Mouse (Mus musculus) fat pad, adult 2 months (tissue): ENCODE data around the gene Spc24.

Experiments used
- DNase-seq: peaks from one replicate; pipeline ENCODE4 v3.0.0-alpha.2; 2011; ENCODE audit warnings: low read depth, low spot score; ENCODE audit errors: extremely low read depth

The Spc24 gene

DNA sequence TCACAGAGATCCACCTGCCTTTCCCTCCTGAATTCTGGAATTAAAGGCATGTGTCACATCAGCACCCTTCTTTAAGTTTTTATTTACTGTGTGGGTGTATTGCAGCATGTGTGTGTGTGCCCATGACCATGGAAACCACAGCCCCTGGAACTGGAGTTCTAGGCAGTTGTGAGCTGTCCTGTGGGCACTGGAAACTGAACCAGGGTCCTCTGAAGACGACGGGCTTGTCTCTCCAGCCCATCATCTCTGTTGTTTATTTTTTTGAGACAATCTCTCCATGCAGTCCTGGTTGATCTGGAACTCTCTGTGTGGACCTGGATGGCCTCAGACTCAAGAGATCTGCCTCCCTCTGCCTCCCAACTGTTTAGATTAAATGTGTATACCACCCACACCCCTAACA is 43.1 kb downstream of the Spc24 start:
- no peak for DNase-seq

DNA sequence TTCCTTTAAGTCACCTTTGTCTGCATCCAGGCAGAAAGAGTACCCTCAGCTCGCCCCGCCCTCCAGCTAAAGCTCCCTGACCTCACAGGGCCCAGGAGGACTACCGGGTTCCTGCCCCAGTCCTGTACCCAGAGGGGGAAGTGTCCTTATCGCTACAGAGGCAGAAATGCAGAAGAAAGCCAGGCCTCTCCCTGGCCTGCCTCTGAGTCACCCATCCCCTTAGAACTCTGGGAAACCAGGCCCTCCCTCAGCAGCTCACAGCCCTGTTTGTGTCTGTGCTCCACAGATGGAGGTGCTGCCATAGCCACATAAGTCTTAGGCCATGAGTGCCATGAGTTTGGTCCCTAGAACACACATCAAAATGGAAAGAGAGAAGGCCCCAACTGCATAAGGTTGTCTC is 44.8 kb downstream of the Spc24 start:
- DNase-seq = no peak

DNA sequence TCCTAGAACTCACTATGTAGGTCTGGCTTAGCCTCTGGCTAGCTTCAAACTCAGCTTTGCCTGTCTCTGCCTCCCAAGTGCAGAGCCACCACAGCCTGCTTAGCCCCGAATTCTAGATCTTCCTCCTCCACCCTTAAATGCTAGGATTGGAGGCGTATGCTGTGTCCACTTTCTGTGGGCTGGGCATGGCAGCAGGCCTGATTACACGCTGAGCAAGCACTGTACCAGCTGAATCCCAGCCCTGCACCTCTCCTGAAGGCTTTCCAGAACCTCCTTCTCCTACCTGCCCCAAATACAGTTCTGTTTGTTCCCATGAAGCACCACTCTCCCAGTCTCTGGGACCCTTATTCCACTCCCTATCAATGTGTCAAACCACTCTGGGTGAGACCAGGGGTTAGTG is 50.8 kb downstream of the Spc24 start:
- DNase-seq = no peak

DNA sequence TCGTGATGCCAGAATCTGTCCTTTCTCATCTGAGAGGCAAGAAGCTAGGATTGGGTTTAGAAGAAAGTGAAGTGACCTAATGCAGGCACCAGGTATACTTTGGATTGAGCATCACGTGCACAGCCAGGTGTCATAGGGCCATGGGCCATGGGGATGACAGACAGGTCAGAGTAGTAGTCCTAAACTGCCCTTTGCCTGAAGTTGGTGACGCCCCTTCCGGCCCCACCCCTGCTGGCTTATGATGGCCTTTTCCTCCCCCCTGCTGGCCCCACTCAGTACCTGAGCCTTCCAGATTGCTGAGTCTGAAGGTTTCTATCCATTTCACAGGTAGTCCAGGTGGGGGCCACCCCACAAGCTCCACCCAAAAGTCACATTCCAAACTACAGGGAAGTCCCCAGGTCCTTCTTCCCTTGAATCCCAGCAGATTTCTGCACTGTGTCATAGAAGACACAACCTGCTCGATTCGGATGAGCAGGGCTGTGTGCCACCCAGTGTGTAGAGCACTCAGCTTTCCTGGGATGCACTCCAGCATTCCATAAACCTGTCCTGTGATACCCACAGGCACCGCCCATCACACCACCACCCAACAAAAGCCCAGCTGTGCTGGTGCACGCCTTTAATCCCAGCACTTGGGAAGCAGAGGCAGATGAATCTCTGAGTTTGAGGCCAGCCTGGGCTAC is 53.4 kb downstream of the Spc24 start:
- DNase-seq = no peak

DNA sequence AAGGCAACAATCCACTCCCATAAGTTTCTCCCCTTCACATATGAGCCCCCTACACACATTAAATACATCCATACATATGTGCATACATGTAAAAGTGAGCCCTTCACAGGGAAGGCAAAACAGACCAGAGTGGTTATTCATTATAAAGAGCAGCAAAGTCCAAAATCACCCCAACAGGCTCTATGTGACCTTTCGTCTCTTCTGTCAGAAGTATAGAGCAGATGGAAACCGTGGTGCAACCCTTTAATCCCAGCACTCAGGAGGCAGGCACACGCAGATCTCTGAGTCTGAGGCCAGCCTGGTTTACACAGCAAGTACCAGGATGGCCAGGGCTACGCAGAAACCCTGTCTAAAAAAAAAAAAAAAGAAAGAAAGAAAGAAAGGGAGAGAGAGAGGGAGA is 54.0 kb downstream of the Spc24 start:
- DNase-seq = no peak
